Mouse (Mus musculus) spleen, adult 2 months (tissue): ENCODE results near the gene Gnai1. TPM values are rescaled to one million over a fixed set of nuclear protein-coding genes. Genes with fewer than 3 reads are reported as not detected.
"Not testable (repeated sequence)": the region's sequence is repeated elsewhere in the genome, so short reads cannot be mapped to it uniquely, and the experiment has no call there.

Experiments used
- DNase-seq, 2 experiments: peaks; one replicate each; pipeline versions ENCODE4 v3.0.0 to v3.0.0-alpha.2; 2012 to 2021; ENCODE audit warnings: low spot score in 2 of 2, low read depth in 1 of 2
- H3K27ac ChIP-seq: fragments of 200-500 bp; 2 replicates; pipeline ENCODE4 v1.5.1; 2012; ENCODE audit warnings: low read length, inconsistent platforms; ENCODE audit not compliant: insufficient read depth
- H3K27me3 ChIP-seq: fragments of 200-500 bp; 2 replicates; pipeline ENCODE4 v1.6.1; 2012; ENCODE audit warnings: mild to moderate bottlenecking, moderate library complexity, low read length, inconsistent platforms; ENCODE audit not compliant: control insufficient read depth, insufficient read depth
- H3K36me3 ChIP-seq: fragments of 200-500 bp; 2 replicates; pipeline ENCODE4 v1.6.1; 2012; ENCODE audit warnings: mild to moderate bottlenecking, low read length, inconsistent platforms; ENCODE audit not compliant: control insufficient read depth, insufficient read depth
- H3K4me1 ChIP-seq: fragments of 200-500 bp; 2 replicates; pipeline ENCODE4 v1.6.1; 2011; ENCODE audit warnings: inconsistent platforms; ENCODE audit not compliant: control insufficient read depth, insufficient read depth, insufficient read length
- H3K4me3 ChIP-seq: fragments of 200-500 bp; 2 replicates; pipeline ENCODE4 v1.5.1; 2011; ENCODE audit warnings: mild to moderate bottlenecking, inconsistent platforms; ENCODE audit not compliant: insufficient read depth, insufficient read length; ENCODE audit errors: extremely low read depth
- CTCF ChIP-seq: fragments of 200-500 bp; IDR thresholded peaks from 2 replicates; pipeline ENCODE4 v1.5.1; 2011; ENCODE audit warnings: mild to moderate bottlenecking, inconsistent platforms; ENCODE audit not compliant: insufficient read depth, insufficient read length, insufficient replicate concordance; ENCODE audit errors: extremely low read depth
- POLR2A ChIP-seq: fragments of 200-500 bp; IDR thresholded peaks from 2 replicates; pipeline ENCODE4 v1.6.1; 2011; ENCODE audit warnings: low read depth, low read length, inconsistent platforms
- WGBS: fragments of 180-500 bp; shearing (Covaris S2); methylation state at CpG from one replicate; pipeline ENCODE4 v1.1.7; 2018; 5-methylcytosine and 5-hydroxymethylcytosine counted together
- polyA plus RNA-seq: library from polyadenylated mRNA; depleted of rRNA; stranded (reverse); fragments of >200 nt; gene quantifications from 2 replicates; pipeline ENCODE4 v1.2.3, GENCODE M21; 2012

Gnai1 gene
- polyA plus RNA-seq, 1 experiment: 0.40 TPM

DNA sequence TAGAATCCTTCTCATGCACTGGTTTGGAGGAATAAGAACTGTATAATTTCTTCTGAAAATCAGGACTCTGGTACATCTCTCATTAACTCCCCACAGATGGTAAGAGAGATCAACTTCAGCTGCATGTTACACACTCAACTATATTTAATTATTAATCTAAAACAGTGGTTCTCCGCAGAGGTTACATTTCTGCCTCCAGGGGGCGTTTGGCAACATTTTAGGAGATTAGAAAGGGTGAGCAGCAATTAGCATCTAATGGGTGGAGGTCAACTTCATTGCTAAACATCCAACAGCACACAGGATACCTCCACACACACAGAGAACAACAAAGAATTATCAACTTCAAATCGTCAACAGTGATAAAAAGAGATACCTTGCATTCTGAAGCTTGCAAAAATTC is 2.0 kb downstream of the Gnai1 start:
- no peak overlapping the region for H3K27ac ChIP-seq
- WGBS: 21% methylated on average over 3 of the region's 3 CpGs
- no peak for DNase-seq
- H3K36me3 ChIP-seq: no peaks in the 10 kb centered on the region
- H3K4me1 ChIP-seq: peaks cover 4% of the 10 kb centered on the region; the same call in 1 of the 2 replicates
- H3K27me3 ChIP-seq: peaks cover 6% of the 10 kb centered on the region
- no peak overlapping the region for H3K4me3 ChIP-seq
- no peak for TF ChIP-seq CTCF
- no peak for TF ChIP-seq POLR2A

DNA sequence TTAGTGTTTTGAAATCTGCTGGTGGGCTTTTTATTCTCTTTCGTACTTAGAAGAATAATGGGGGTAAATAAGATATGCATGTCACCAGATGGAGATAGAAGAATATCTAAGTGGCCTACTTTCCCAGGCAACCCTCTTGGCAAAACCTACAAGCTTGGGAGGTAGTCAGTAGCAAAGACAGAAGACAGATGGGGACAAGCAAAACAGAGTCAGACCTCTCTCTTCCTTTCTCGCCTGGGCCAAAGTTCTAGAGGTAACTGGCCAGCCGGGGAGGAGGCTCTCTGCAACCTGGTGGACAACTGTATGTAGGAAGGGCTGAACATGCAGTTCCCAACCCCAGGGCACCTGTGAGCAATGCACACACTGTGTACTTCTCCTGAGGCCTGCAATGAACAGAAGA is 12.9 kb downstream of the Gnai1 start:
- TF ChIP-seq CTCF (no peak), POLR2A (no peak)
- no peak overlapping the region for H3K27ac ChIP-seq
- no peaks in the 10 kb centered on the region for H3K27me3 ChIP-seq
- WGBS: 91% methylated on average over 3 of the region's 3 CpGs
- DNase-seq: no peak
- no peaks in the 10 kb centered on the region for H3K36me3 ChIP-seq
- H3K4me3 ChIP-seq: no peak overlapping the region
- no peaks in the 10 kb centered on the region for H3K4me1 ChIP-seq

DNA sequence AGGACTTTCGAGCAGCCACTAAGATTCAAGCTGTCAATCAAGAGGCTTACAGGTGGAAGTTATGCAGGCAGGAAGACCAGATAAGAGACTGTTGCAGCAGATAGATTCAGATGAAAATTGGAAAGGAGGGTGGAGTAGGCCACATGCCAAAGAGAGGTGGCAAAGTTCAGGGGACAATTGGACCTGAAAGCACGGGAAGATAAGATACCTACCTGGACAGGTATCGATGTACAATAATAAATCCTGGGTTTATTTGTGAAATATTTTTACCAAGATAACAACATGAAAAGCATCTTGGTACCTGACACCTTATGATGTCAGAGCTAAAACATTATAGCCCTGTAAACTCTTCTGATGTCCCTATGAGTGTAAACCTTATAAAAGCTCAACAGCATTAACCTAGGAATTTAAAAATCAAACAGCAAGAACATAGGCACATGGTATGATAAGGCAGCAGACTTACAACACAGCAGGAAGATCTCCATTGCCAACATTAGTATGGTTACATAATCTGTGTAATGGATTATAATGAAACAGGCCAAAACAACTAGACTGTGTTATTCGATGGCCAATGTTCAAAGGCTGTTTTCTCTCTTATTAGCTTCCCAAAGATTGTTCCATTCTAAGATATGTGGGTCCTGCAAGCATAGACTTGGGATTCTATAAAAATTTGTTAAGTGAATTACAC is 16.6 kb downstream of the Gnai1 start:
- no peak for TF ChIP-seq CTCF
- TF ChIP-seq POLR2A: no peak
- Histone ChIP-seq H3K4me3 (no peak overlapping the region), H3K27ac (no peak overlapping the region), H3K4me1 (no peaks in the 10 kb centered on the region), H3K27me3 (no peaks in the 10 kb centered on the region), H3K36me3 (no peaks in the 10 kb centered on the region)
- DNase-seq: no peak
- WGBS: 87% methylated on average over 4 of the region's 4 CpGs

DNA sequence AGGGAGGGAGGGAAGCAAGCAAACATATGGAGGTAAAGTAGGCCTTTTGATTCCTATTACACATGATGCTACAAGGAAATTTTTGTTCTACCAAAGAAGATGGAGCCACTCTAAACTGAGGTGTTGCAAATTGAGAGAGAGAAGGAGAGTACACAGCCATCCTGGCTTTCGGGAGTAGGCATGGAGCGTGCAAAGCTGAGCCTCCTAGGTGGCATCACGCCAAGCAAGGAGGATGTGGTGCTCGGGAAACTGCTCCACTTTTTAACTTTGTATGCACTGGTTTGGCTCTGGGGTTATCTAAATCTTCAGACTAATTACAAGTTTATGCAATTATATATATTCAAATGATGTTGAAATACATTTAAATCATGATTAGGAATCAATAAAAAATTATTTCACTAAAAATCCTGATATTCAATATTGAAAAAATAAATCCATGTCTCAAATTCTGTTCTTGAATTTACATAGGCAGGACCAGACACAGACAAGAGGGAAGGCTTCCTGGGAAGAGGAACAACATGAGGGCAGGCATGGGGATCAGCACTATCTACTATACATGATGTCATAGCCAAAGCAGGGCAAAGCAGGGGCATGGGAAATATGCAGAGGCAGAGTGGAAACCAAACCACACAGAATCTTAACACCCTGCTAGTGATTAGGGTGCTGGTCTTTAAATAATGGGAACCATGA is 17.2 kb downstream of the Gnai1 start:
- no peaks in the 10 kb centered on the region for H3K36me3 ChIP-seq
- H3K4me1 ChIP-seq: no peaks in the 10 kb centered on the region
- no peak for DNase-seq
- H3K27ac ChIP-seq: no peak overlapping the region
- no peak overlapping the region for H3K4me3 ChIP-seq
- WGBS: 86% methylated on average over 4 of the region's 4 CpGs
- H3K27me3 ChIP-seq: no peaks in the 10 kb centered on the region
- TF ChIP-seq POLR2A (no peak), CTCF (no peak)

DNA sequence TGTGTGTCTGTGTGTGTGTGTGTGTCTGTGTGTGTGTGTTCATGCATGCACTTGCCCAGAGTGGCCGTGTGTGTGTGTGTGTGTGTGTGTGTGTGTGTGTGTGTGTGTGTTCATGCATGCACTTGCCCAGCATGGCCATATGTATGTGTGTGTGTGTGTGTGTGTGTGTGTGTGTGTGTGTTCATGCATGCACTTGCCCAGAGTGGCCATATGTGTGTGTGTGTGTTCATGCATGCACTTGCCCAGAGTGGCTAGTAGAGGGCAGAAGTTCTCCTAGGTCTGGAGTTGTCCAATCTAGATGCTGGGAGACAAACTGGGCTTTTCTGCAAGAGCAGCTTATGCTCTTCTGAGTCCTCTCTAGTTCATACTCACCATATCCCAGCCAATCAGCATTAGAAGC is 18.3 kb downstream of the Gnai1 start:
- 80% methylated on average over 1 of the region's 1 CpGs for WGBS
- not testable (repeated sequence) for H3K4me3 ChIP-seq, DNase-seq, H3K27me3 ChIP-seq, H3K4me1 ChIP-seq, H3K36me3 ChIP-seq, H3K27ac ChIP-seq

DNA sequence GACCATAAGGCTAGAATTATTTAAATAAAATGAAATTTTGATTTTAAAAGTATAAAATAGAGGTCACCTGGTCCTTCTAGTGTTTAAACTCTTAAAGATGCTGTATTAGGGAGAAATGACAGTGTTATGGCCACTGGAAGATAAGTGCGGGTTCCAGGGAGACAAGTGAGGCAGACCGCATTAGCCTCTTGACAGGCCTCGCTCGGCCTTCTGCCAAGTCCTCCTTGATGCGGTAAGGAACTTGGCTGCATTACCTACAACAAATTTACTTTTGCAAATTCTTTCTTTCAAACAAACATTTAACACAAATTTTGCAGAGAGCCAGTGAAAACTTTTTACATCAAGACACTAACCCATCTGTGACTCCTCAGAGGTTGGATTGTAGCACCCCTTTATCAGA is 27.9 kb downstream of the Gnai1 start:
- Histone ChIP-seq H3K4me3 (no peak overlapping the region), H3K4me1 (no peaks in the 10 kb centered on the region), H3K27me3 (no peaks in the 10 kb centered on the region), H3K27ac (no peak overlapping the region), H3K36me3 (no peaks in the 10 kb centered on the region)
- TF ChIP-seq POLR2A: no peak
- no peak for TF ChIP-seq CTCF
- DNase-seq: no peak
- WGBS: 90% methylated on average over 5 of the region's 5 CpGs

DNA sequence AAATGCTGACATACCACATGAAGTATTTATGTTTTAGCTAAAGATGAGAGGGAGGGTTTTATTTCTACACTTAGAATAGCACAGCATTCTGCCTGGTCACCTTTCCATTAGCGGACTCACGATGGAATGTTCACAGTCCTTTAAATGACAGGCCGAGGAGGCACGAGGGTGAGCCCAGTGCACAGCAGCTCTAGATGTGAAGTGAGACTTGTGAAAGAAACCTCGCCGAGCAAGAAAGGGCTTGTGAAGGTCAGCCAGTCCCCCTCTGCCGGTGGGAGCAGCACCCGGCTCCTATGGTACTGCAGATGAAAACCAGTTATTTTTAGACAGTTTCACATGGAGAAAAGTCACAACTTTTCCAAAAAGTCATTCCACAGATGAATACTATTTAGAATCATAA is 29.4 kb downstream of the Gnai1 start:
- H3K27me3 ChIP-seq: no peaks in the 10 kb centered on the region
- WGBS: 82% methylated on average over 8 of the region's 8 CpGs
- no peak for TF ChIP-seq CTCF
- TF ChIP-seq POLR2A: no peak
- no peaks in the 10 kb centered on the region for H3K4me1 ChIP-seq
- no peak for DNase-seq
- no peak overlapping the region for H3K27ac ChIP-seq
- no peaks in the 10 kb centered on the region for H3K36me3 ChIP-seq
- H3K4me3 ChIP-seq: no peak overlapping the region
